In genomic region chr14:60845261-60846045, GRCm38 (mm10) we compare ENCODE assay signal across 16 mouse cellular contexts.
A peak's percentile ranks its signal among the peaks of the same experiment; 100 is the strongest.
DNase-seq lines count a peak whose midpoint lies in the region; ATAC-seq and TF ChIP-seq lines count a peak whose summit lies in the region.
"Had no signal": no experiment of that assay in that cellular context is flagged by ENCODE, and none has a peak within 500 bp of the region (broad histone marks: within the 10 kb centered on the region; RNA-seq: fewer than 3 reads in every experiment).

No protein-coding gene starts in this region.

- no peak overlapping the region for H3K4me3 ChIP-seq in forebrain, embryonic 11.5 days (ENCODE audit: low read depth, low read length)
- H3K4me3 ChIP-seq in forebrain, postnatal 0 days (ENCODE audit: low read depth, low read length), result no peak overlapping the region
- H3K4me3 ChIP-seq in lung, embryonic 16.5 days (ENCODE audit: low read length), result no peak overlapping the region
- no peak overlapping the region for H3K4me3 ChIP-seq in embryonic facial prominence, embryonic 12.5 days
- no peak overlapping the region for H3K4me3 ChIP-seq in limb, embryonic 15.5 days
- H3K4me3 ChIP-seq: forebrain, embryonic 15.5 days; heart, embryonic 13.5 days had no signal

- no peaks in the 10 kb centered on the region for H3K4me1 ChIP-seq in forebrain, embryonic 11.5 days (replicated peaks; ENCODE audit: control insufficient read depth, insufficient read depth, low read length)
- no peaks in the 10 kb centered on the region for H3K4me1 ChIP-seq in forebrain, postnatal 0 days (ENCODE audit: insufficient read depth)
- peaks cover 33% of the 10 kb centered on the region for H3K4me1 ChIP-seq in lung, embryonic 16.5 days (replicated peaks; ENCODE audit: control insufficient read depth, insufficient read depth, low read length)
- peaks cover 15% of the 10 kb centered on the region; the same call in 1 of the 2 replicates for H3K4me1 ChIP-seq in embryonic facial prominence, embryonic 12.5 days
- 0 out of 2 replicates have a peak, but pooled peaks cover 3% of the 10 kb centered on the region for H3K4me1 ChIP-seq in limb, embryonic 15.5 days
- H3K4me1 ChIP-seq: forebrain, embryonic 15.5 days had no signal

- WGBS in forebrain, embryonic 11.5 days, result 55% methylated on average over 10 of the region's 10 CpGs
- 48% methylated on average over 10 of the region's 10 CpGs for WGBS in forebrain, postnatal 0 days
- WGBS in lung, embryonic 16.5 days, result 37% methylated on average over 10 of the region's 10 CpGs
- 46% methylated on average over 10 of the region's 10 CpGs for WGBS in embryonic facial prominence, embryonic 12.5 days
- WGBS in limb, embryonic 15.5 days, result 46% methylated on average over 10 of the region's 10 CpGs

- TF ChIP-seq CTCF in forebrain, postnatal 0 days (IDR thresholded peaks at IDR 0.05; ENCODE audit: low read depth), result no peak

- H3K36me3 ChIP-seq in forebrain, embryonic 11.5 days (ENCODE audit: control insufficient read depth, insufficient read depth, low read length), result no peaks in the 10 kb centered on the region; the same call in 1 of the 2 replicates
- peaks cover 32% of the 10 kb centered on the region; the same call in 1 of the 2 replicates for H3K36me3 ChIP-seq in forebrain, postnatal 0 days (ENCODE audit: insufficient read depth)
- H3K36me3 ChIP-seq in lung, embryonic 16.5 days (ENCODE audit: control insufficient read depth, insufficient read depth, low read length), result peaks cover 3% of the 10 kb centered on the region; the same call in 1 of the 2 replicates
- H3K36me3 ChIP-seq in embryonic facial prominence, embryonic 12.5 days, result peaks cover 10% of the 10 kb centered on the region; the same call in 1 of the 2 replicates
- H3K36me3 ChIP-seq in limb, embryonic 15.5 days, result peaks cover 25% of the 10 kb centered on the region; the same call in 1 of the 2 replicates

- H3K27me3 ChIP-seq in forebrain, embryonic 11.5 days (ENCODE audit: control insufficient read depth, insufficient read depth, low read length), result no peaks in the 10 kb centered on the region
- H3K27me3 ChIP-seq in forebrain, postnatal 0 days (ENCODE audit: insufficient read depth, low read length), result no peaks in the 10 kb centered on the region
- H3K27me3 ChIP-seq in lung, embryonic 16.5 days (ENCODE audit: control insufficient read depth, insufficient read depth, low read depth, low read length), result no peaks in the 10 kb centered on the region
- no peaks in the 10 kb centered on the region for H3K27me3 ChIP-seq in embryonic facial prominence, embryonic 12.5 days
- no peaks in the 10 kb centered on the region for H3K27me3 ChIP-seq in limb, embryonic 15.5 days
- H3K27me3 ChIP-seq: forebrain, embryonic 15.5 days had no signal

- no peak overlapping the region for H3K4me2 ChIP-seq in forebrain, embryonic 11.5 days (ENCODE audit: low read depth, low read length, severe bottlenecking)
- H3K4me2 ChIP-seq in forebrain, postnatal 0 days (ENCODE audit: low read depth), result no peak overlapping the region
- H3K4me2 ChIP-seq in lung, embryonic 16.5 days (ENCODE audit: low read depth, low read length), result no peak overlapping the region
- H3K4me2 ChIP-seq in embryonic facial prominence, embryonic 12.5 days (replicated peaks), result no peak overlapping the region
- H3K4me2 ChIP-seq in limb, embryonic 15.5 days, result no peak overlapping the region
- H3K4me2 ChIP-seq: forebrain, embryonic 15.5 days; heart, embryonic 13.5 days; liver, embryonic 11.5 days had no signal

- 0 out of 2 replicates have a peak overlapping the region, but pooled peaks have one; percentile 1 for H3K27ac ChIP-seq in forebrain, embryonic 11.5 days (ENCODE audit: low read depth, low read length)
- no peak overlapping the region for H3K27ac ChIP-seq in forebrain, postnatal 0 days (ENCODE audit: low read depth, low read length)
- H3K27ac ChIP-seq in lung, embryonic 16.5 days (ENCODE audit: low read length), result peak overlapping the region; percentile 54
- no peak overlapping the region for H3K27ac ChIP-seq in embryonic facial prominence, embryonic 12.5 days
- no peak overlapping the region for H3K27ac ChIP-seq in limb, embryonic 15.5 days
- H3K27ac ChIP-seq: forebrain, embryonic 15.5 days; heart, embryonic 13.5 days; hindbrain, postnatal 0 days had no signal

- H3K9me3 ChIP-seq in forebrain, embryonic 11.5 days (ENCODE audit: control insufficient read depth, low read length), result no peaks in the 10 kb centered on the region
- H3K9me3 ChIP-seq in forebrain, postnatal 0 days (ENCODE audit: low read length), result no peaks in the 10 kb centered on the region
- H3K9me3 ChIP-seq in lung, embryonic 16.5 days (ENCODE audit: control insufficient read depth, low read length), result no peaks in the 10 kb centered on the region
- H3K9me3 ChIP-seq in embryonic facial prominence, embryonic 12.5 days, result no peaks in the 10 kb centered on the region
- H3K9me3 ChIP-seq in limb, embryonic 15.5 days, result no peaks in the 10 kb centered on the region
- H3K9me3 ChIP-seq: forebrain, embryonic 15.5 days; heart, embryonic 13.5 days had no signal

- ATAC-seq in forebrain, embryonic 11.5 days (replicated peaks; ENCODE audit: low FRiP score), result no peak
- ATAC-seq in forebrain, postnatal 0 days, result no peak
- ATAC-seq in lung, embryonic 16.5 days (ENCODE audit: low read depth), result peak; percentile 39; the same call in 1 of the 2 replicates
- 0 out of 2 replicates have a peak, but pooled peaks have one; percentile 35 for ATAC-seq in embryonic facial prominence, embryonic 12.5 days (ENCODE audit: insufficient number of reproducible peaks, insufficient read depth, low FRiP score, low TSS enrichment)
- ATAC-seq in limb, embryonic 15.5 days (ENCODE audit: insufficient number of reproducible peaks, low FRiP score, low TSS enrichment, low read depth), result peak; percentile 35; the same call in 1 of the 2 replicates
- ATAC-seq: forebrain, embryonic 15.5 days; hindbrain, postnatal 0 days had no signal

- no peak overlapping the region for H3K9ac ChIP-seq in forebrain, embryonic 11.5 days (ENCODE audit: low read length)
- H3K9ac ChIP-seq in forebrain, postnatal 0 days, result no peak overlapping the region
- no peak overlapping the region for H3K9ac ChIP-seq in lung, embryonic 16.5 days (ENCODE audit: low read length)
- no peak overlapping the region for H3K9ac ChIP-seq in embryonic facial prominence, embryonic 12.5 days
- no peak overlapping the region for H3K9ac ChIP-seq in limb, embryonic 15.5 days
- H3K9ac ChIP-seq: forebrain, embryonic 15.5 days; heart, embryonic 13.5 days had no signal

- no peak for DNase-seq in forebrain, embryonic 11.5 days (ENCODE audit: low spot score)
- no peak for DNase-seq in forebrain, postnatal 0 days
- DNase-seq in lung, postnatal 14 days, result no peak
- no peak for DNase-seq in spleen, postnatal 36 days (ENCODE audit: low spot score in 2 of 2)
- DNase-seq: adrenal gland, adult 8-10 months; cerebellum, adult 18-20 months; cerebellum, postnatal 36 days; heart, postnatal 4 days; kidney, adult 9 months had no signal

Comparison
In these comparisons a context has a peak if more than half of its experiments do, and no peak if none do; other contexts are left out.
1. H3K27ac ChIP-seq: peak in forebrain, embryonic 11.5 days (single experiment) and lung, embryonic 16.5 days (single experiment); none in forebrain, postnatal 0 days (single experiment), embryonic facial prominence, embryonic 12.5 days (single experiment) and limb, embryonic 15.5 days (single experiment).
2. ATAC-seq: peak in lung, embryonic 16.5 days (single experiment), embryonic facial prominence, embryonic 12.5 days (single experiment) and limb, embryonic 15.5 days (single experiment); none in forebrain, embryonic 11.5 days (single experiment) and forebrain, postnatal 0 days (single experiment).